ENCODE assay signal across 19 mouse cellular contexts in the genomic region with DNA sequence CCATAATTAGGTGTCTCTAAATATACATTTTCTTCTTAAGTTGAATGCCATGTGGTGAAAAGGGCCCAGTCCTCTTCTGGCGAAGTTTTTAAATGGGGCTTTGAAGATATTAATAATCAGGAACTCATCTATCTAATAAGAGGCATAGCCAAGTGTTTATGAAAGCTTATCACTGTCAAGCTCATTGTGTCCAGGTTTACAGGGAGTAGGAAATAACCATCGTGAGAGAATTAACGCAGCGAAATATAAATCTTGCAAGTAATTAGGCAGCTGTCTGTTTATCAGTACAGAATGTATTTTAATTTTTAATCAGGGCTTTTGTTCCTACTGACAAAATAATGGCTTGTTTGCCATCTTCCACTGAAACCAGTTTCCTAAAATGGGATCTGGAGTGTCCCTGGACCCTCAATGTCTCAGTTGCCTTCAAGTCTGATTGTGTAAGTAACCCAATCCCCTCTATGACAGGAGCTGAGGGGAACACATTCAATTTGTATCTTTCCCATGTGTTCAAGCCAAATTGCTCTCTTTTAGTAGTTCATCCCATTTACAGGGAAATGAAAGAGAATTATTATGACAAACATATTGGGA.
"Had no signal": no experiment of that assay in that cellular context is flagged by ENCODE, and none has a peak within 500 bp of the region (broad histone marks: within the 10 kb centered on the region; RNA-seq: fewer than 3 reads in every experiment).

No protein-coding gene starts in this region.

- H3K27ac ChIP-seq: lung, embryonic 15.5 days; macrophage; midbrain, embryonic 13.5 days; midbrain, embryonic 15.5 days; neural tube, embryonic 12.5 days had no signal

- ATAC-seq: lung, postnatal 0 days; midbrain, embryonic 13.5 days; midbrain, embryonic 15.5 days had no signal

- H3K36me3 ChIP-seq: lung, embryonic 15.5 days; midbrain, embryonic 13.5 days; midbrain, embryonic 15.5 days; neural tube, embryonic 12.5 days had no signal

- H3K9ac ChIP-seq: lung, embryonic 15.5 days; midbrain, embryonic 13.5 days; midbrain, embryonic 15.5 days; neural tube, embryonic 12.5 days had no signal

- H3K4me3 ChIP-seq: lung, embryonic 15.5 days; megakaryocyte, embryonic 14.5 days; midbrain, embryonic 13.5 days; midbrain, embryonic 15.5 days; neural tube, embryonic 12.5 days had no signal

- DNase-seq: lung, adult 2 months; lung, postnatal 14 days; lung, postnatal 36 days; retina, postnatal 1 day; right cerebral cortex, adult 18-20 months; right cerebral cortex, postnatal 25 days; right cerebral cortex, postnatal 4 days; spleen, adult 18-20 months; thymus, adult 18-20 months; thymus, postnatal 14 days; thymus, postnatal 36 days had no signal

- H3K4me2 ChIP-seq: lung, embryonic 15.5 days; midbrain, embryonic 11.5 days; midbrain, embryonic 13.5 days; midbrain, embryonic 15.5 days; neural tube, embryonic 12.5 days had no signal

- H3K9me3 ChIP-seq: lung, embryonic 15.5 days; midbrain, embryonic 13.5 days; midbrain, embryonic 15.5 days; neural tube, embryonic 12.5 days had no signal

- H3K4me1 ChIP-seq: lung, embryonic 15.5 days; megakaryocyte, embryonic 14.5 days; midbrain, embryonic 13.5 days; midbrain, embryonic 15.5 days; neural tube, embryonic 12.5 days had no signal

- H3K27me3 ChIP-seq: lung, embryonic 15.5 days; megakaryocyte, embryonic 14.5 days; midbrain, embryonic 13.5 days; midbrain, embryonic 15.5 days; neural tube, embryonic 12.5 days had no signal
